Mouse (Mus musculus) Muller cell, postnatal 12 days (primary cell): ENCODE measurements around the gene Tomm40.

Source experiments
- DNase-seq: peaks from one replicate; pipeline ENCODE4 v3.0.0-alpha.2; 2015; ENCODE audit errors: inconsistent ontology term

Gene Tomm40

GRCm38 (mm10) chr7:19715239-19716054 lies at the start of gene Tomm40:
Gene Tomm40 (minus strand): TSS chr7:19715438.
- peak; percentile 100 for DNase-seq

- DNase-seq: no peak
These were observed 49.3 kb upstream of the Tomm40 start for GRCm38 (mm10) chr7:19764581-19764980.

- no peak for DNase-seq
These were observed 48.7 kb upstream of the Tomm40 start for GRCm38 (mm10) chr7:19763829-19764477.

- no peak for DNase-seq
These were observed 47.0 kb upstream of the Tomm40 start for GRCm38 (mm10) chr7:19762283-19762682.

GRCm38 (mm10) chr7:19760021-19760420 lies 44.8 kb upstream of the Tomm40 start:
- DNase-seq: no peak

- DNase-seq: no peak
These were observed 43.4 kb upstream of the Tomm40 start for GRCm38 (mm10) chr7:19758623-19759022.

- no peak for DNase-seq
These were observed 40.9 kb upstream of the Tomm40 start for GRCm38 (mm10) chr7:19755851-19756786.

GRCm38 (mm10) chr7:19755008-19755407 lies 39.8 kb upstream of the Tomm40 start:
- no peak for DNase-seq

- DNase-seq: no peak
These were observed 38.8 kb upstream of the Tomm40 start for GRCm38 (mm10) chr7:19754065-19754464.

- DNase-seq: no peak
These were observed 38.3 kb upstream of the Tomm40 start for GRCm38 (mm10) chr7:19753587-19753986.

GRCm38 (mm10) chr7:19752652-19753051 lies 37.4 kb upstream of the Tomm40 start:
- DNase-seq: no peak

- DNase-seq: no peak
These were observed 35.8 kb upstream of the Tomm40 start for GRCm38 (mm10) chr7:19751070-19751383.

GRCm38 (mm10) chr7:19750217-19751069 lies 35.2 kb upstream of the Tomm40 start, which contains the start of gene Nectin2:
Gene Nectin2 (minus strand): TSS chr7:19750483.
- peak; percentile 95 for DNase-seq

GRCm38 (mm10) chr7:19749389-19750216 lies 34.4 kb upstream of the Tomm40 start:
- DNase-seq: peak; percentile 100

GRCm38 (mm10) chr7:19748219-19749195 lies 33.3 kb upstream of the Tomm40 start:
- peak; percentile 61 for DNase-seq

GRCm38 (mm10) chr7:19747420-19748218 lies 32.4 kb upstream of the Tomm40 start:
- peak; percentile 42 for DNase-seq

- DNase-seq: peak; percentile 37
These were observed 31.4 kb upstream of the Tomm40 start for GRCm38 (mm10) chr7:19746426-19747201.
